Mouse (Mus musculus): ENCODE results near the gene Olfr1259.
"Not testable (repeated sequence)": the region's sequence is repeated elsewhere in the genome, so short reads cannot be mapped to it uniquely, and the experiment has no call there.

Olfr1259 gene

DNA sequence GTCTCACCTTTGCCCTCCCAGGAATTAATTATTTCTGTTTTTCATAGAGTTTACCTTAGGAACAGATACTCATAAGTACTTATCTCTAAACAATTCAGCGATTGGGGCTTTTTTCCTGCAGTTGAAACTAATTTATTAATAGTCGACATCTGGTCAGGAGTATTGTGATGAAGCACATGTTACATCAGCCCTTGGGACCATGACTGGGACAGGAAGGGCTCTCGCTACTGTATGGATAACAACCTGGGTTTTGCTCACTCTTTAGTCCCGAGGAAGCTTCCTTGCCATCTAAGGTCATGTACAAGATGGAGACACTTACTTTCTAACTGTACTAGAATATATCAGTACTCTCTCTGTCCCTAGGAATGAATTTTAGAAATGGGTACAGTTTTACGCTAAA is at the start of gene Olfr1259:
Olfr1259 (minus strand) TSS at position 101 of the 400 bp plus-strand sequence.
- DNase-seq (ENCODE audit: low read depth), result no peak

DNA sequence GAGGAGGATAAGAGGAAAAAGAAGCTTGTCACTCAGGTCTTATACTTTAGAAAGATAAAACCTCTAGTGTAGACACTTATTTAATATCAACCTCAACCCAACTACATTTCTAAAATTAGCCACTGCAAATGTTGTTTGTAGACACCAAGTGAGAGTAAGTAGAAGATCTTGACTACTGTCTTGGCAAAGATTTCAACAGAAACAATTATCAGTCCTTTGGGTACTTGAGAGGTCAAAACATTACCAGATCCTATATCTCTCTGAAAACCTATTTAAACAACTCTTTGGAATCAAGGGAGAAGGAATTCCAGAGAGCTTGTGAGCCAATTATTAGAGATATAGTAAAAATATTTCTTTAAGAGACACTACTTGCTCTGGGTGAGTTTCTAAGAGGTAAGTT is 42.5 kb upstream of the Olfr1259 start, which contains the start of gene Olfr1261:
Olfr1261 (plus strand) TSS at position 301 of the 400 bp plus-strand sequence.
- DNase-seq (ENCODE audit: low read depth), result no peak

DNA sequence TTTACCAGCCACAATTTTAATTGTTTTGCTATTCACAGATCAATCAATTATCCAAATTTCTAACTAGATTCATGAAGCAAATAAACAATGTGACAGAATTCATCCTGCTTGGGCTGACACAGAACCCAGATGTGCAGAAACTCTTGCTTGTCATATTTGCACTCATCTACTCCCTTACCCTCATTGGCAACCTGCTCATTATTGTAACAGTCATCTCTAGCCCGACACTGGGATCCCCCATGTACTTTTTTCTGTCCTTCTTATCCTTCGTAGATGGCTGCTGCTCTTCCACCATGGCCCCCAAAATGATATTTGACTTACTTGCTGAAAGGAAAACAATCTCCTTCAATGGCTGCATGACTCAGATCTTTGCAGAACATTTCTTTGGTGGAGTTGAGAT is 29.2 kb upstream of the Olfr1259 start:
- DNase-seq (ENCODE audit: low read depth), result no peak

DNA sequence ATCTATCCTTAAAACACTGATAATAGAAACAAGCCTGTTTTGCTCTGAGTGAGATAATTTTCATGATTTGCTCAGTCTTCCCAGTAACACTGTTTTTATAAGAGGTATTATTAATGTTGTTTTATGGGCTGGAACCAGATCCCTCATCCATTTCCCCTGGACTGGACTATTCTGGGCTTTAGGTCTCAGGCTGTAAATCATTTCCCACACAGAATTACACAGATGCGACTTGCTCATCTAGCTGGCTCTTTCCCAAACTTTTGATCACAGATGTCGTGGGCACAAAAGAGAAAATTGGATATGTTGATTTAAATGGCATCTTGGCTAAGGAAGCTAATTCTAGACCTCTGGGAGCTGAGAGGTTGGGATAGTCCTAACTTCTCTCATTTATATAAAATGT is 25.7 kb upstream of the Olfr1259 start, which contains the start of gene Olfr1260:
Olfr1260 (plus strand) TSS at position 157 of the 400 bp plus-strand sequence.
- no peak for DNase-seq (ENCODE audit: low read depth)

DNA sequence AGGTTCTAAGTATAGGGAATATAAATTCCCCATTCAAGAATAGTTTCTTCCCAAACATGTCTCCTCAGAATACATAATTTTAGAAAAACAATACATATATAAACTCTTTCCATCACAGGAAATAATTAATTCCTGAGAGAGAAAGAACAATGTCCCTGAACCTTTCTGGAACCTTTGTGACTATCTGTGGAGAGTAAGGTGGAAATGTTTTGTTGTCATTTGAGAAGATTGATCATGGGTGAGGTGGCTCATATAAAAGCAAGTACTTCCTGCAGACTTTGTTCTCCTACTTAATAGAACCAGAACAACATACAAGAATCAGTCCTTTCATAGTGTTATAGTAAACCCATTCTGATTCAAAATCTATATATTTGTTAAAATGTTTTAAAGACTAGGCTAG is 21.5 kb downstream of the Olfr1259 start, which contains the start of gene Olfr1258:
Olfr1258 (plus strand) TSS at position 301 of the 400 bp plus-strand sequence.
- DNase-seq (ENCODE audit: low read depth), result no peak

DNA sequence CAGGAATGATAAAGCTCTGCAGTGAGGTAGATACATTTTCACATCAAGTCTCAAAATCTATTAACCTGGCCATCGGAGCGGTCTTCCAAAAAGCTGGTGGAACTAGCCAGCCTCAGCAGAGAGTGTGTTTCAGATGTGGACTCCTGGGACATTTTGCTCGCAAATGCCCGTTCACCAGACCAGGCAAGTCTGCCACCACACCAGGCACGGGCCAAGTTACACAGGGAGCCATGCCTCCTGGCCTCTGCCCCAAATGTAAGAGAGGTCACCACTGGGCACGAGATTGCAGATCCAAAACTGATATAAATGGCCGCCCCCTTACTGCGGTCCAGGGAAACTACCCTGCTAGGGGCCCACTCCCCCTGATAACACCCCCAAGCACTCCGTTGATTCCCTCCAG is 35.8 kb downstream of the Olfr1259 start:
- not testable (repeated sequence) for DNase-seq (ENCODE audit: low read depth)
